Mouse (Mus musculus): ENCODE data around the gene Ifna1.

GRCm38 (mm10) chr4:88880101-88880500 lies 30.2 kb downstream of the Ifna1 start, which contains the start of gene Ifne:
- TF ChIP-seq GABPA (IDR thresholded peaks at IDR 0.05; ENCODE audit: insufficient replicate concordance, low read depth, low read length) (no peak), ZNF384 (IDR thresholded peaks at IDR 0.05; ENCODE audit: low read depth, low read length) (no peak), EP300 (IDR thresholded peaks at IDR 0.05; ENCODE audit: low read length) (no peak), CTCF (conservative IDR thresholded peaks at IDR 0.05 in 1 of 2, IDR thresholded peaks at IDR 0.05 in 1 of 2; ENCODE audit: low read depth in 2 of 2, low read length in 2 of 2) (no peak), SMC3 (IDR thresholded peaks at IDR 0.05; ENCODE audit: low read depth, low read length) (no peak), POLR2A (IDR thresholded peaks at IDR 0.05; ENCODE audit: low read depth, low read length) (no peak), ELF1 (IDR thresholded peaks at IDR 0.05; ENCODE audit: low read depth, low read length) (no peak), E2F4 (IDR thresholded peaks at IDR 0.05; ENCODE audit: insufficient replicate concordance, low read depth, low read length) (no peak), UBTF (IDR thresholded peaks at IDR 0.05; ENCODE audit: low read depth, low read length) (no peak), IRF4 (IDR thresholded peaks at IDR 0.05; ENCODE audit: low read depth, low read length) (no peak), ZC3H11A (IDR thresholded peaks at IDR 0.05; ENCODE audit: low read depth, low read length) (no peak), ZKSCAN1 (IDR thresholded peaks at IDR 0.05; ENCODE audit: borderline replicate concordance, low read depth, low read length) (no peak), TBP (conservative IDR thresholded peaks at IDR 0.05; ENCODE audit: low read depth, low read length) (no peak)

All from CH12.LX (cell line).